Mouse (Mus musculus): ENCODE measurements at regions not wholly inside any gene's neighbourhood (a gene's known extent, or its start where the extent isn't known, plus 50 kb on each side); places are given as distances from the start of the nearest gene placed in this dataset.

DNA sequence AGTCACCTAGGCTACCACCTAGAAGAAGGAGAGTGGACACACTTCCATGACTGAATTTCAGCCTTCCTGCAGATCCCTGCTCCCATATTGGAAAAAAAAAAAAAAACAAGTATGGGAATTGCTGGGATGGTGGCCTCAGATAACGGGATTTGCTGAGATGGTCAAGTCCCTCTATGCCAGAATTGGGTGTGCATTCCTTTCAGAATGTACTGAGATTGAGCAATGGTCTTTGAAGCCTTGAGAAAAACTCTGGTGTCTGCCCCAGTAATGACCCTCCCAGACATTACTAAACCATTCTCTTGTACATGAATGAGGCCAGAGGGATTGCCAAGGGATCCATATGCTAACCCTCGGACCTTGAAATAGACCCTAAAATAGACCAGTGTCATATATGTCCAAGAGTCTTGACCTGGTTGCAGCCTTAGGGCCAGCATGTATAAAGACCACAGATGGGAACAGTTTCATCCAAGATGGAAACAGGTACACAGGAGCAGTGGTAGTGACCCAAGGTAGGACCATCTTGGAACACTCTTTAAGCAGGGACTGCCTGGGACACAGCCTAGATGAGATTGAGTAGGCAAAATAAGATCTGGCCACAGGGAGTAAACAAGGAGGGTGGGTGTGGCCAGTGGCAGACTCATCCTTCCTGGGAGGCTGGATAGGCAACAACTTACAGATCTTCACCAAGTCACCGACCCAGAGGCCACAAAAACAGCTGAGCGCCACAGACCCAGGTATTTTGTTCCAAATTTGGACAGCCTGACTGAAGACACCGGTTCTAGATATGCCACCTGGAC, 882.9 kb upstream of the 9430069I07Rik start:
- no peaks in the 10 kb centered on the region for H3K79me2 ChIP-seq (replicated peaks; ENCODE audit: control insufficient read depth, extremely low read depth, insufficient read depth, poor library complexity, severe bottlenecking)
- DNase-seq (ENCODE audit: extremely low read depth), result no peak
- no peak for TF ChIP-seq JUN (IDR thresholded peaks at IDR 0.05; ENCODE audit: insufficient read depth, low read depth, low read length)
- TF ChIP-seq USF1 (IDR thresholded peaks at IDR 0.05; ENCODE audit: low read depth, low read length), result no peak
- TF ChIP-seq ETS1 (conservative IDR thresholded peaks at IDR 0.05; ENCODE audit: low read depth, low read length), result no peak
- TF ChIP-seq EP300 (IDR thresholded peaks at IDR 0.05; ENCODE audit: low read length), result no peak
- TF ChIP-seq ELF1 (IDR thresholded peaks at IDR 0.05; ENCODE audit: low read depth, low read length), result no peak
- TF ChIP-seq ZC3H11A (IDR thresholded peaks at IDR 0.05; ENCODE audit: low read depth, low read length), result no peak
- TF ChIP-seq IRF4 (IDR thresholded peaks at IDR 0.05; ENCODE audit: low read depth, low read length), result no peak
- no peak for TF ChIP-seq BHLHE40 (IDR thresholded peaks at IDR 0.05; ENCODE audit: low read depth, low read length)
- TF ChIP-seq GABPA (IDR thresholded peaks at IDR 0.05; ENCODE audit: insufficient replicate concordance, low read depth, low read length), result no peak
- TF ChIP-seq MAX (IDR thresholded peaks at IDR 0.05; ENCODE audit: low read length), result no peak
- TF ChIP-seq ZNF384 (IDR thresholded peaks at IDR 0.05; ENCODE audit: low read depth, low read length), result no peak
- TF ChIP-seq CTCF (conservative IDR thresholded peaks at IDR 0.05 in 1 of 2, IDR thresholded peaks at IDR 0.05 in 1 of 2; ENCODE audit: low read depth in 2 of 2, low read length in 2 of 2), result no peak
- no peak for TF ChIP-seq E2F4 (IDR thresholded peaks at IDR 0.05; ENCODE audit: insufficient replicate concordance, low read depth, low read length)
- no peak for TF ChIP-seq HCFC1 (IDR thresholded peaks at IDR 0.05; ENCODE audit: low read depth, low read length)
- TF ChIP-seq MYC (IDR thresholded peaks at IDR 0.05; ENCODE audit: low read depth, low read length), result no peak
- TF ChIP-seq MXI1 (IDR thresholded peaks at IDR 0.05; ENCODE audit: low read depth, low read length), result no peak
- H3K4me1 ChIP-seq (ENCODE audit: control insufficient read depth in 1 of 2, insufficient read depth in 2 of 2), result peaks cover 8 to 27% of the 10 kb centered on the region in 2 experiments
- no peak overlapping the region for H3K9ac ChIP-seq (ENCODE audit: insufficient read depth, low read depth)
- no peaks in the 10 kb centered on the region for H3K27me3 ChIP-seq (replicated peaks)
- dilution Hi-C loops (cut with MboI; ENCODE audit: extremely low pct_ligation_motif_present, extremely low pct_unique_long_range_greater_than_20kb, low sequenced_read_pairs), result no loop called here
- in situ Hi-C loops (cut with MboI; ENCODE audit: low pct_ligation_motif_present, low pct_unique_long_range_greater_than_20kb, low sequenced_read_pairs), result no loop called here
- no peaks in the 10 kb centered on the region for H3K9me3 ChIP-seq (replicated peaks; ENCODE audit: low read length)
- no peak overlapping the region for H3K27ac ChIP-seq (ENCODE audit: insufficient read depth, low read depth)
- H3K4me2 ChIP-seq (ENCODE audit: insufficient read depth, low read depth, poor library complexity, severe bottlenecking), result no peak overlapping the region
- no peaks in the 10 kb centered on the region for H3K36me3 ChIP-seq (replicated peaks in 1 of 2; ENCODE audit: control insufficient read depth in 1 of 2, insufficient read depth in 1 of 2, low read length in 1 of 2)
- H3K4me3 ChIP-seq (replicated peaks in 1 of 3; ENCODE audit: low read depth in 2 of 3, low read length in 2 of 3, poor library complexity in 1 of 3), result no peak overlapping the region

DNA sequence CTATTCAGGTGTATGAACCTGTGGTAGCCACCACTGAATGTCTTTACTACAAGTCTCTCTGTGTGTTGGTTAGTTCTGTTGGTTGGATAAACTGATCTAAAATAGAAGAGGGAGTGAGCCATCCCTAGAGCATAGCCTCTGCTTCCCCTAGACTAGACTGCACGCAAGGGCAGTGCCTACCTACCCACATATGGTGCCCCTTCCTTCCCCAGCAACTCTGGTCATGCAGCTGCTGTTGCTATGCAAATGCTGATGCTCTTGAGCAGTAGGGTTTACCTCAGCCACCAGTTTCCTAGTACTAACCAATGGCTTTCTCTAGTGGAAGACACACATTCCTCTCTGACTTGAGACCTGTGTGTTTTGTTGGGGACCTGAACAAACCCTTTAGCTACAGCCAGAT, 881.0 kb upstream of the 9430069I07Rik start:
- Histone ChIP-seq H3K79me2 (replicated peaks; ENCODE audit: control insufficient read depth, extremely low read depth, insufficient read depth, poor library complexity, severe bottlenecking) (no peaks in the 10 kb centered on the region), H3K4me2 (ENCODE audit: insufficient read depth, low read depth, poor library complexity, severe bottlenecking) (peak overlapping the region; percentile 41; the same call in 1 of the 2 replicates), H3K27me3 (replicated peaks) (no peaks in the 10 kb centered on the region), H3K4me1 (ENCODE audit: control insufficient read depth in 1 of 2, insufficient read depth in 2 of 2) (peaks cover 8 to 27% of the 10 kb centered on the region in 2 experiments), H3K4me3 (replicated peaks in 1 of 3; ENCODE audit: low read depth in 2 of 3, low read length in 2 of 3, poor library complexity in 1 of 3) (no peak overlapping the region), H3K9ac (ENCODE audit: insufficient read depth, low read depth) (no peak overlapping the region), H3K36me3 (replicated peaks in 1 of 2; ENCODE audit: control insufficient read depth in 1 of 2, insufficient read depth in 1 of 2, low read length in 1 of 2) (no peaks in the 10 kb centered on the region), H3K9me3 (replicated peaks; ENCODE audit: low read length) (no peaks in the 10 kb centered on the region), H3K27ac (ENCODE audit: insufficient read depth, low read depth) (no peak overlapping the region)
- peak; percentile 75 for DNase-seq (ENCODE audit: extremely low read depth)
- TF ChIP-seq MEF2A (IDR thresholded peaks at IDR 0.05; ENCODE audit: borderline replicate concordance, low read depth, low read length) (peak; percentile 25; the same call in 1 of the 2 replicates), EP300 (IDR thresholded peaks at IDR 0.05; ENCODE audit: low read length) (peak; percentile 69), RCOR1 (conservative IDR thresholded peaks at IDR 0.05; ENCODE audit: low read depth, low read length) (no peak), BHLHE40 (IDR thresholded peaks at IDR 0.05; ENCODE audit: low read depth, low read length) (peak; percentile 33; the same call in 1 of the 2 replicates), TCF12 (IDR thresholded peaks at IDR 0.05; ENCODE audit: low read depth, low read length) (peak; percentile 44; the same call in 1 of the 2 replicates), PAX5 (IDR thresholded peaks at IDR 0.05; ENCODE audit: low read length) (no peak), MAX (IDR thresholded peaks at IDR 0.05; ENCODE audit: low read length) (no peak), POLR2AphosphoS2 (IDR thresholded peaks at IDR 0.05; ENCODE audit: low read depth, low read length) (no peak), ETS1 (conservative IDR thresholded peaks at IDR 0.05; ENCODE audit: low read depth, low read length) (peak; percentile 40; the same call in 1 of the 2 replicates)
- in situ Hi-C loops (cut with MboI; ENCODE audit: low pct_ligation_motif_present, low pct_unique_long_range_greater_than_20kb, low sequenced_read_pairs) (no loop called here), dilution Hi-C loops (cut with MboI; ENCODE audit: extremely low pct_ligation_motif_present, extremely low pct_unique_long_range_greater_than_20kb, low sequenced_read_pairs) (no loop called here)

Data from CH12.LX (cell line).